Mouse (Mus musculus) cortical plate, adult 2 months (tissue): ENCODE data around the gene Hoxb5.

Experiments
- CTCF ChIP-seq: fragments of 200-500 bp; IDR thresholded peaks from 2 replicates; pipeline ENCODE4 v1.5.1; 2011; ENCODE audit warnings: mild to moderate bottlenecking, control low read depth, low read length; ENCODE audit not compliant: insufficient read depth; ENCODE audit errors: extremely low read depth
- POLR2A ChIP-seq: fragments of 200-500 bp; IDR thresholded peaks from 2 replicates; pipeline ENCODE4 v1.6.1; 2011; ENCODE audit warnings: mild to moderate bottlenecking, low read length, control low read depth; ENCODE audit not compliant: insufficient read depth; ENCODE audit errors: extremely low read depth

DNA sequence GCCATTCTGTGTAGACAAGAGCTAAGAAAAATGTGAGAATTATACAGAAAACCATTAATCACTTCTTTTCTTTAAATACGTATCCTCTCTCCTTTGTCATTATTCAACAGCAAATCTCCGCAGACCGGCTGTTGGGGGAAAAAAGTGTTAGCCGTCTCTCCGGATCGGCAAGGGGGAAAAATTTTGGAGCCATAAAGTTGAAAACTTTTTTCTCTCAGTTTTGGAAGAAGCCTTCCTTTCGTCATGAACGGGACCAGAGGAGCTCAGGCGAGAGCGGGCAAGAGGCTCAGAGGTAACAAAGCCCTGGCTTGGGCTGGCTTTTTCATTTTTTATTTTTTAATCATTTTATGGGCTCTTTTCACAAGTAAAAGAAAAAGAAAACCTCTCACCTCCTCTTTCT, 20.0 kb downstream of the Hoxb5 start, which contains the start of gene Hoxb3:
- TF ChIP-seq POLR2A (no peak), CTCF (no peak)
